Mouse (Mus musculus): ENCODE data around the gene Med24.
A peak's percentile ranks its signal among the peaks of the same experiment; 100 is the strongest.

DNA sequence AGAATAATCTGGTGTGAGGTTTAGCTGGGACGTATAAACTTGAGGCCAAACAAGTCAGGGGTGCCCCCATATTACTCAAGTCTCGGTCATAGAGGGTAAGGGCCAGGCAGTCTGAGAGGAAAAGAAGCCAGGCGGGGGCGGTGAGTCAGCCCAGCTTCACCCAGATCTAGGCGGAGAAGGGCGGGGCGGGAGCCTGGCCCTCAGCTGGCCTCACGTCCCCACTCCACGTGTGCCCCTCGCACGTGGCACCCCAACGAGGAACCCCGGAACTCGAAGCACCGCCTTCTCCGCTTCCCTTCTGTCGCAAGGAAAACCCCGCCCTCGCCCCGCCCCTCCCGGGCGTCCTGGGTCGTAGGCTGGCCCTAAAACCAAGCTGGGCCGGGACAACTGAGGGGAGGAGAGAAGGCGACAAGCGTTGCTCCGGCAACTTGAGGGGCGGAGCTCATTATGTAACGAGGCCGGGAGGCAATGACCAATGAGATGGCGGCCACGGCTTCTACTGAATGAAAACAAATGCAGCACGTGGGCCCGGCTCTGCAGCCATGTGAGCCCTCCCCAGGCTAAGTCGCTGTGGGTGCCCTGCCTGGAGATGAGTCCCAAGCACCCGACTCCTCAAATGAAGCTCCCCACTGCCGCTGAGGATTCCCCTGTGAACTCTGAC is 44.5 kb upstream of the Med24 start:
- no peak for TF ChIP-seq CTCF (IDR thresholded peaks at IDR 0.05; ENCODE audit: control insufficient read depth, insufficient read depth, insufficient read length)
- peak; percentile 95 for TF ChIP-seq MAX (IDR thresholded peaks at IDR 0.05)
- TF ChIP-seq USF1 (IDR thresholded peaks at IDR 0.05; ENCODE audit: low read depth) = peak; percentile 67

Measured in C2C12 (cell line).